Mouse (Mus musculus): ENCODE results near the gene Cfap61.

Gene Cfap61

GRCm38 (mm10) chr2:146073300-146073699 lies 138.7 kb downstream of the Cfap61 start:
- intact Hi-C loops (cut with DNase I): no loop called here

GRCm38 (mm10) chr2:146077117-146077516 lies 142.5 kb downstream of the Cfap61 start:
- intact Hi-C loops (cut with DNase I): no loop called here

GRCm38 (mm10) chr2:146080282-146080681 lies 145.7 kb downstream of the Cfap61 start:
- intact Hi-C loops (cut with DNase I): no loop called here

- intact Hi-C loops (cut with DNase I): no loop called here
Measured at GRCm38 (mm10) chr2:146083326-146083871, 148.8 kb downstream of the Cfap61 start.

GRCm38 (mm10) chr2:146087411-146087810 lies 152.8 kb downstream of the Cfap61 start:
- intact Hi-C loops (cut with DNase I): no loop called here

- intact Hi-C loops (cut with DNase I): no loop called here
Measured at GRCm38 (mm10) chr2:146089157-146089692, 154.6 kb downstream of the Cfap61 start.

- intact Hi-C loops (cut with DNase I): no loop called here
Measured at GRCm38 (mm10) chr2:146097532-146097931, 162.9 kb downstream of the Cfap61 start.

- intact Hi-C loops (cut with DNase I): no loop called here
Measured at GRCm38 (mm10) chr2:146098853-146099717, 164.5 kb downstream of the Cfap61 start.

GRCm38 (mm10) chr2:146099838-146100237 lies 165.3 kb downstream of the Cfap61 start:
- intact Hi-C loops (cut with DNase I): no loop called here

GRCm38 (mm10) chr2:146100489-146101060 lies 166.0 kb downstream of the Cfap61 start:
- intact Hi-C loops (cut with DNase I): no loop called here

- intact Hi-C loops (cut with DNase I): no loop called here
Measured at GRCm38 (mm10) chr2:146102600-146102999, 168.0 kb downstream of the Cfap61 start.

GRCm38 (mm10) chr2:146105341-146105740 lies 170.8 kb downstream of the Cfap61 start:
- intact Hi-C loops (cut with DNase I): no loop called here

GRCm38 (mm10) chr2:146107980-146108379 lies 173.4 kb downstream of the Cfap61 start:
- intact Hi-C loops (cut with DNase I): no loop called here

GRCm38 (mm10) chr2:146109921-146110320 lies 175.3 kb downstream of the Cfap61 start:
- intact Hi-C loops (cut with DNase I): no loop called here

- intact Hi-C loops (cut with DNase I): no loop called here
Measured at GRCm38 (mm10) chr2:146116282-146116681, 181.7 kb downstream of the Cfap61 start.

- intact Hi-C loops (cut with DNase I): no loop called here
Measured at GRCm38 (mm10) chr2:146116726-146117125, 182.1 kb downstream of the Cfap61 start.

GRCm38 (mm10) chr2:146117191-146117914 lies 182.8 kb downstream of the Cfap61 start:
- intact Hi-C loops (cut with DNase I): no loop called here

- intact Hi-C loops (cut with DNase I): no loop called here
Measured at GRCm38 (mm10) chr2:146117915-146118403, 183.4 kb downstream of the Cfap61 start.

GRCm38 (mm10) chr2:146121551-146121950 lies 187.0 kb downstream of the Cfap61 start:
- intact Hi-C loops (cut with DNase I): no loop called here

GRCm38 (mm10) chr2:146125129-146125528 lies 190.5 kb downstream of the Cfap61 start:
- intact Hi-C loops (cut with DNase I): no loop called here

GRCm38 (mm10) chr2:146128622-146129021 lies 194.0 kb downstream of the Cfap61 start:
- intact Hi-C loops (cut with DNase I): no loop called here

Data from adrenal gland (tissue).